Mouse (Mus musculus): Measurements from ENCODE around the gene Setd7.

DNA sequence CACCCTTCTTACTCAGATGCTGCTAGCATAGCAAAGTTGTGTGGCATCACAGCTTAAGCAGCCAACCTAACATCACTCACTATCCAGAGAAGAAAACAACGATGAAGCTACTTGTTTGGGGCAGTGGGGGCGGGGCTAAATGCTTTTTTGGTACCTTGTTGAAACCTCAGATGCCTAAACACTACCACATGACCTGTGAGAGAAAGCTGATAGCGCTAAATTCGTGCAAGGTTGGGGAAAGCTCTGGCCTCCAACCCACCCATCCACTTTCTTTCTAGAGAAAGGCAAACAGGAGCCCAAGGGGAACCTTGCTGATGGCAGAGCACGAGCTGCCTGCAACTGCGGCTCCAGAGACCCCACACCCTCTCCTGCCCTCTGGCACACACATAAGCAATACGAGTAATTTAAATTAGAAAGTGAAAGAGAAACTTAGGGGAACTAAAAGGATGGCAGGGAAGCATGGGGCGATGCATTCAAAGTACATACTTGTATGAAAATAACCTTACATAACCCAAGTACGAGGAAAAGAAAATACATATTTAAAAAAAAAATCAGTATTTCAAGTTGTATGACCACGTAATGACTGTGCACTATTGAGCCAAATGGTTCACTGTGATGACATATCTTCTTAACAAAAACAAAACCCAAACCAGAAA is 7.7 kb downstream of the Setd7 start:
- no peak for TF ChIP-seq POLR2A (IDR thresholded peaks at IDR 0.05; ENCODE audit: control insufficient read depth, extremely low read depth, insufficient read depth, low read length, poor library complexity)
- TF ChIP-seq CTCF (IDR thresholded peaks at IDR 0.05; ENCODE audit: borderline replicate concordance, control insufficient read depth, extremely low read depth, insufficient read depth, low read length, poor library complexity), result no peak

Data from thymus, adult 2 months (tissue).